Mouse (Mus musculus): Measurements from ENCODE around the gene Lzts2. TPM values are rescaled to one million over a fixed set of nuclear protein-coding genes. Genes with fewer than 3 reads are reported as not detected.
A peak's percentile ranks its signal among the peaks of the same experiment; 100 is the strongest.

Gene Lzts2
- polyA plus RNA-seq, 1 experiment from 2014 or later: 69.1 TPM

DNA sequence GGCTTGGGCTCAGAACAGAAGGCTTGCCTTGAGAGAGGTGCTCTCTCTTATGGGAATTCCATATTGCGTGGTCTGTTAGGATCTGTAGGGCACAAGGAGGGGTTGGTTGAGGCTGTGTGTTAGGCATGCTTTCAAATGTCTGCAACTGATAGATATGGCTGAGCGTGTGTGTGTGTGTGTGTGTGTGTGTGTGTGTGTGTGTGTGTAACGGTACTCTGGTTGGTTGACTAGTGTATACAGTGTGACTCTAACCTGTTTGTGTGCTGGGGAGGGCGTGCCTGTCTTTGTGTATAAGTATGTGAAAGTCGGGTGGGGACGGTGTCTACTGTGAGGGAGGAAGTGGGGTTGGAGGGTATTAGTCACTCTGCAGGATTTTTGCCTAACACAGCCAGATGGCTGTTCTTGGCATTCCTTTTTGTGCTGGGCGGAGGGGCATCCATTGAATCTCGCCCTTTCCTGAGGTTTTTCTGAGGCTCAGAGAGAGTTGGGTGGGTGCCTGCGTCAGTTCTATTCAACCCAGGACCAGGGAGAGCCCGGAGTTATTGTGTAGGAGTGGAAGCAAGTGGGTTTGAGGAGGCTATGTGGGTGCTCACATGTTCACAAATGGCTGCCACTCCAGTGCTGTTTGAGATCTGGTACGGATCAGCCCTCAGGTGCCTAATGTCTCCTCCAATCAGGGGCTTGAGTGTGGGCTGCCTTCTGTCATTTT lies 33.9 kb downstream of the Lzts2 start:
- peaks cover 41% of the 10 kb centered on the region for H3K4me1 ChIP-seq (replicated peaks)
- H3K9me3 ChIP-seq: no peaks in the 10 kb centered on the region
- no peak for DNase-seq (ENCODE audit: low spot score)
- peaks cover 70% of the 10 kb centered on the region for H3K27me3 ChIP-seq (ENCODE audit: insufficient read depth, poor library complexity, severe bottlenecking)
- WGBS: 62% methylated on average over 11 of the region's 11 CpGs
- peaks cover 10% of the 10 kb centered on the region; the same call in 1 of the 2 replicates for H3K36me3 ChIP-seq
- H3K4me3 ChIP-seq: peak overlapping the region; percentile 61
- H3K27ac ChIP-seq: peak overlapping the region; percentile 86

DNA sequence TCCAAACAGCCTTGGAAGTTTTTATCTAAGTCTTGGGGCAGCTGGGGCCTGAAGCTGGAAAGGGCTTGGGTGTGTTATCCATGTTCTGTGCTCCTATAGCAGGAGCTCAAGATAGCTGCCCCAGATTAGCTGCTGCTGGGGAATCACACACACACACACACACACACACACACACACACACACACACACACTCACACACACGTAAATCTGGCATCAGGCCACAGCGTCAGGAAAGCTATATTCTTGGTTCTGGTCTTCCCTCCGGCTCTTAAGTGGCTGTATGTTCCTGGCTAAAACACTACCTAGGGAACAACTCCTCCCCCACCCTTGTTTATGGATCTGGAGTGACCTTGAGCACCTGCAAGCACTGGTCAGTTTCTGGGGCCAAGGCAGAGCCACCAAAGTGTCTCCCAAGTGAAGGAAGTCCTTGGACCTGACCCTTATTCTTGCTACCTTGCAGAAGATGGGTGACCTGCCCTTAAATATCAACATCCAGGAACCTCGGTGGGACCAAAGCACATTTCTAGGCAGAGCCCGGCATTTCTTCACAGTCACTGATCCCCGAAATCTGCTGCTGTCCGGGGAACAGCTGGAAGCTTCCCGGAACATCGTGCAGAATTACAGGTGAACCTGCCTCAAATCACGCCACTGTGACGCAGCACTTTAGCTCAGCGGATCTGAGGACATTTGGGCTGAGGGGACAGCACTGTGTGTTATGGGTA lies 34.6 kb downstream of the Lzts2 start:
- H3K4me3 ChIP-seq: peak overlapping the region; percentile 61; the same call in 1 of the 2 replicates
- peaks cover 63% of the 10 kb centered on the region for H3K27me3 ChIP-seq (ENCODE audit: insufficient read depth, poor library complexity, severe bottlenecking)
- peaks cover 41% of the 10 kb centered on the region for H3K4me1 ChIP-seq (replicated peaks)
- WGBS: 86% methylated on average over 12 of the region's 12 CpGs
- no peaks in the 10 kb centered on the region for H3K9me3 ChIP-seq
- peaks cover 14% of the 10 kb centered on the region; the same call in 1 of the 2 replicates for H3K36me3 ChIP-seq
- peak overlapping the region; percentile 86; the same call in 1 of the 2 replicates for H3K27ac ChIP-seq
- no peak for DNase-seq (ENCODE audit: low spot score)

GRCm38 (mm10) chr19:45049523-45049922 lies 35.3 kb downstream of the Lzts2 start:
- H3K9me3 ChIP-seq: no peaks in the 10 kb centered on the region
- H3K27ac ChIP-seq: no peak overlapping the region
- peaks cover 59% of the 10 kb centered on the region for H3K27me3 ChIP-seq (ENCODE audit: insufficient read depth, poor library complexity, severe bottlenecking)
- H3K4me3 ChIP-seq: no peak overlapping the region
- H3K36me3 ChIP-seq: peaks cover 18% of the 10 kb centered on the region; the same call in 1 of the 2 replicates
- H3K4me1 ChIP-seq (replicated peaks): peaks cover 43% of the 10 kb centered on the region
- no peak for DNase-seq (ENCODE audit: low spot score)
- WGBS: 81% methylated on average over 9 of the region's 9 CpGs

DNA sequence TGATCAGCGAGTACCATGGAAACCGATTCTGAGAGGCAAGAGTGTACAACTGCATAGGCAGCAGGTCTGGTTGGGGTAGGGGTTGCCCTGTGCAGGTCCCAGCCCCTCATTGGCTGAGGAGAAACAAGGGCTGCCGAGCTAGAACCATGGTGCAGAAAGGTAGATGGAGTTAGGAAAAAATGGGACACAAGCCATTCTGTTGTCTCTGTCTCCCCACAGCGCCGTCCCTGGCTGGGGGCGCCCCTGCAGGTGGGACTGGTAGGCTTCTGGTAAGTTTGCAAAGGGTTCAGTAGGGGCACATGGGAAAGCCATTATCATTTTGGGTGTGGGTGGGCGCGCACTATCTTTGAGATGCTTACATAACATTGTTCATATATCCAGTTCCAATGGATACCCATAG lies 39.2 kb downstream of the Lzts2 start:
- DNase-seq (ENCODE audit: low spot score): no peak
- WGBS: 89% methylated on average over 8 of the region's 8 CpGs
- Histone ChIP-seq H3K9me3 (no peaks in the 10 kb centered on the region), H3K27me3 (ENCODE audit: insufficient read depth, poor library complexity, severe bottlenecking) (peaks cover 30% of the 10 kb centered on the region), H3K27ac (no peak overlapping the region), H3K4me1 (replicated peaks) (peaks cover 27% of the 10 kb centered on the region), H3K4me3 (no peak overlapping the region), H3K36me3 (peaks cover 18% of the 10 kb centered on the region; the same call in 1 of the 2 replicates)

- H3K36me3 ChIP-seq: peaks cover 18% of the 10 kb centered on the region; the same call in 1 of the 2 replicates
- H3K27me3 ChIP-seq (ENCODE audit: insufficient read depth, poor library complexity, severe bottlenecking): peaks cover 14% of the 10 kb centered on the region
- no peak for DNase-seq (ENCODE audit: low spot score)
- WGBS: 85% methylated on average over 6 of the region's 6 CpGs
- no peaks in the 10 kb centered on the region for H3K9me3 ChIP-seq
- peaks cover 31% of the 10 kb centered on the region for H3K4me1 ChIP-seq (replicated peaks)
- H3K4me3 ChIP-seq: no peak overlapping the region
- no peak overlapping the region for H3K27ac ChIP-seq
These were observed 40.9 kb downstream of the Lzts2 start for GRCm38 (mm10) chr19:45054892-45055690.

- Histone ChIP-seq H3K27me3 (ENCODE audit: insufficient read depth, poor library complexity, severe bottlenecking) (peaks cover 7% of the 10 kb centered on the region; the same call in 1 of the 2 replicates), H3K4me3 (0 out of 2 replicates have a peak overlapping the region, but pooled peaks have one; percentile 6), H3K27ac (peak overlapping the region; percentile 96; the same call in 1 of the 2 replicates), H3K4me1 (replicated peaks) (peaks cover 31% of the 10 kb centered on the region), H3K9me3 (no peaks in the 10 kb centered on the region), H3K36me3 (peaks cover 18% of the 10 kb centered on the region; the same call in 1 of the 2 replicates)
- 37% methylated on average over 4 of the region's 4 CpGs for WGBS
- DNase-seq (ENCODE audit: low spot score): no peak
These were observed 42.1 kb downstream of the Lzts2 start for GRCm38 (mm10) chr19:45056364-45056763.

- peaks cover 31% of the 10 kb centered on the region for H3K4me1 ChIP-seq (replicated peaks)
- H3K27me3 ChIP-seq (ENCODE audit: insufficient read depth, poor library complexity, severe bottlenecking): peaks cover 7% of the 10 kb centered on the region; the same call in 1 of the 2 replicates
- peak overlapping the region; percentile 72 for H3K4me3 ChIP-seq
- peak overlapping the region; percentile 96 for H3K27ac ChIP-seq
- peaks cover 17% of the 10 kb centered on the region; the same call in 1 of the 2 replicates for H3K36me3 ChIP-seq
- no peaks in the 10 kb centered on the region for H3K9me3 ChIP-seq
- DNase-seq (ENCODE audit: low spot score): no peak
- WGBS: 88% methylated on average over 7 of the region's 7 CpGs
These were observed 42.9 kb downstream of the Lzts2 start for GRCm38 (mm10) chr19:45056908-45057698.

DNA sequence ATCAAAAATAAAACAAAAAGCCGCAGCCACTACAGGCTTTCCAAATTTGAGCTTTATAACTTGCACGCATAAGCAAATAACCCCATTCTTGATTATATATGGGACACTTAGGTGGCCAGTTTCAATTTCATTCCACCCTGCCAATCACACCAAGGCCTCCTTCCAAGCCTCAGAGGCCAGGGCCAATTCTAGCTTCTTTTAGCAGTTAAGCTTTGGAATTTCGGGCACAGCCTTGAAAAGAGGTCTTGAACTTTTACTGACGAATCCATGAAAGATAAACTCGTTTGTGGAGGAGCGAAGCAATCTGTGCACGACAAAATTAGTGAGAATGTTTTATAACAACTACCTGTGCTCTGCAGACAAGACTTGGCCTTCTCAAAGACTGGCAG lies 43.5 kb downstream of the Lzts2 start:
- Histone ChIP-seq H3K9me3 (no peaks in the 10 kb centered on the region), H3K36me3 (peaks cover 11% of the 10 kb centered on the region; the same call in 1 of the 2 replicates), H3K27me3 (ENCODE audit: insufficient read depth, poor library complexity, severe bottlenecking) (peaks cover 11% of the 10 kb centered on the region; the same call in 1 of the 2 replicates), H3K27ac (peak overlapping the region; percentile 96), H3K4me1 (replicated peaks) (peaks cover 31% of the 10 kb centered on the region), H3K4me3 (peak overlapping the region; percentile 72)
- DNase-seq (ENCODE audit: low spot score): no peak
- WGBS: 51% methylated on average over 7 of the region's 7 CpGs

DNA sequence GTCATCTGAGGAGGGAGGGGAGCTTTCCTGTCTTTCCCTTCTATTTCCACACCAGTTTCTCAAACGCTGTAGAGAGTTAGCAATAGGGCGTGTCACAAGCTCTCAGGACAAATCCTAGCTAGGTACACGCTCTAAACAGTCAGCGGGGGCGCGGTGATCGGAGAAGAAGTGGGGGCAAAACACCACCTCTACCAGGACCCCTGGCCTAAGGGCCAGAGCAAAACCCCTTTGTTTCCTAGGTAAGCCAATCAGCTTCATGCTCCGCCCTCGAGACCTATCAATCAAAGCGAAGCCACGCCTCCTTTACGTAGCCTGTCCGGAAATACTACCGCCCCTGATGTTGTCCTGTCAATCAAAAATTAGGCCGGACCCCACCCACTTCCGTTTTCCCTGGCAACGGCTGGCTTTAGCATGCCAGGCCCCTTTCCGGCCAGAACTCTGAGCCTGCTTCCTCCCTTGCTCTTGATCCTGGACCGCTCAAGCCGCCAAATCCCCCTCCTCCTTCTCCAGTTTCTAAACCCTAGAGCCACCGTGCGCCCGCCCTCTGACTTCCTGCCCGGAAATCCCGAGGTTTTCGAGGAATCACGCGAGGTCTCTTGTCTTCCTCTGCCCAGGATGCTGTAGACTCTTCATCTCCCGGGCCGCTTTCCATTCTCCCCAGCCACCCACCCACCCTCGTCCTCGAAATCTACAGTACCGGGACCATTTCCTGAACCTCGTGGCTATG lies 44.1 kb downstream of the Lzts2 start:
- peak; percentile 98 for DNase-seq (ENCODE audit: low spot score)
- Histone ChIP-seq H3K27me3 (ENCODE audit: insufficient read depth, poor library complexity, severe bottlenecking) (peaks cover 14% of the 10 kb centered on the region; the same call in 1 of the 2 replicates), H3K9me3 (no peaks in the 10 kb centered on the region), H3K27ac (peak overlapping the region; percentile 96), H3K36me3 (0 out of 2 replicates have a peak, but pooled peaks cover 7% of the 10 kb centered on the region), H3K4me1 (replicated peaks) (peaks cover 31% of the 10 kb centered on the region), H3K4me3 (peak overlapping the region; percentile 72)
- under 1% methylated on average over 34 of the region's 34 CpGs for WGBS

DNA sequence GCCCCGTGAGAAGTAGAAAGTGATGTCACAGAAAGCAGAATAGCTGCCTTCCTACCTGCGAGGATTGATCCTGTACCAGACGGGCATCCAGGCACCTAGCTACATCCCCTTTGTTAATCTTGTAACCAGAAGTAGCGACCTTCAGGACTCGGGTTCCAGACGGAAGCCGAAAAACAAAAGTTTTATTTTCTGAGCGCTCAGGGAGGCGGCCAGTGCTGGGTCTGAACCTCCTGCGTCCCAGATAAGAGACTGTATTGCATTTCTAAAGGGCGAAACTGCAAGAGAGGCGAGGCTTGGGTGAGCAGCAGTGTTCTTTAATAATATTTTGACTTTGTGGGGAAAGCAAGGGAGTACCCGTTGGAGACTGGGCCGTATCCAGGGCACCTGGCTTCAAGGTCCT lies 44.6 kb downstream of the Lzts2 start:
- DNase-seq (ENCODE audit: low spot score): no peak
- peak overlapping the region; percentile 72 for H3K4me3 ChIP-seq
- peaks cover 33% of the 10 kb centered on the region for H3K4me1 ChIP-seq (replicated peaks)
- no peaks in the 10 kb centered on the region for H3K9me3 ChIP-seq
- H3K36me3 ChIP-seq: 0 out of 2 replicates have a peak, but pooled peaks cover 5% of the 10 kb centered on the region
- 1% methylated on average over 14 of the region's 14 CpGs for WGBS
- H3K27me3 ChIP-seq (ENCODE audit: insufficient read depth, poor library complexity, severe bottlenecking): peaks cover 17% of the 10 kb centered on the region
- peak overlapping the region; percentile 96 for H3K27ac ChIP-seq

DNA sequence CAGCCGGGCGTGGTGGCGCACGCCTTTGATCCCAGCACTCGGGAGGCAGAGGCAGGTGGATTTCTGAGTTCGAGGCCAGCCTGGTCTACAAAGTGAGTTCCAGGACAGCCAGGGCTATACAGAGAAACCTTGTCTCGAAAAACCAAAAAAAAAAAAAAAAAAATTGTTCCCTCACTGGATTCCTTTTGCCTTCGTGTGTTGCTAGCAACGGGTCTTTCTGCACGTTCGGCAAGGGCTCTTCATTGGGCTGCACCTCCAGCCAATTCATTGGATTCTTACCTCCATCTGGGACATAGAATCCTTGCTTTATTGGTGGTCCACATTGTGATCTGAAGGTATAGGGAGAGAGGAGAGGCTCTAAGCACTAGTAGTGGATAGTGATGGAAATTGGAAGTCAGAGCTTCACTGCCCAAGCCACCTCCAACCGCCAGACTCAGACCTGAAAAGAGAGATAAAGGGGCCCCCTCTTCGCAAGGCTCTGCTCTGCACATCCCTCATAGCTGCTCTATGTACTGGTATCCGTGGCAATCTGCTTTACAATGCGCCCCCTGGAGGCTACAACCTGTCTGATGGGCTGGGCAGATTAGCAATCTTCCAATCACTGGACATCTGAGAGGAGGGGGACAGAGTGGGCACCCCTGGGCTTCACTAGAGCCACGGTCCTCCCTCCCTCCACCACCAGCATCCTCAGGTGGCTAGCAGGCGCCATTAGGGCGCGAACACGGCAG lies 49.5 kb downstream of the Lzts2 start:
- H3K36me3 ChIP-seq: no peaks in the 10 kb centered on the region
- H3K4me1 ChIP-seq (replicated peaks): peaks cover 24% of the 10 kb centered on the region
- 45% methylated on average over 20 of the region's 20 CpGs for WGBS
- H3K9me3 ChIP-seq: no peaks in the 10 kb centered on the region
- peaks cover 59% of the 10 kb centered on the region for H3K27me3 ChIP-seq (ENCODE audit: insufficient read depth, poor library complexity, severe bottlenecking)
- peak; percentile 67 for DNase-seq (ENCODE audit: low spot score)
- peak overlapping the region; percentile 18 for H3K4me3 ChIP-seq
- no peak overlapping the region for H3K27ac ChIP-seq

Measured in hindbrain, embryonic 10.5 days (tissue).